Mouse (Mus musculus) right cerebral cortex, postnatal 4 days (tissue): ENCODE data around the gene 1700001C19Rik.

Experiments
- DNase-seq: peaks from one replicate; pipeline ENCODE4 v3.0.0-alpha.2; 2022

Gene 1700001C19Rik

DNA sequence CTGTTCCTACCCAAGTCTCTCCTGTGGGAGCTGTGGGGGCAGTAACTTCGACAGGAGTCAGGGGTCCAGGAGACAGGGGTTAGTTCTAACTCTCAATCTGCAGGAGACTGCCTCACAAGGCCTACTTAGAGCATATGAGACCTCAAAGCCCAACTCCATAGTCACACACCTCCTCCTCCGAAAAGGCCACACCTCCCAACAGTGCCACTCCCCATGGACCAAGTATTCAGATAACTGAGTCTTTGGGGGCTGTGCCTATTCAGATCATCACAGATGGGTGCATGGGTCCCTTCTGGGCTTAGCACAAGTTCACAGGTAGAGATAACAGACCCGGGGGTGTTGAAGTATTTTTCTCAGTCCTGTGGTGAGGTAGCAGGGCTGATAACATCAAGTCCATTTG, 24.5 kb upstream of the 1700001C19Rik start:
- DNase-seq: no peak

DNA sequence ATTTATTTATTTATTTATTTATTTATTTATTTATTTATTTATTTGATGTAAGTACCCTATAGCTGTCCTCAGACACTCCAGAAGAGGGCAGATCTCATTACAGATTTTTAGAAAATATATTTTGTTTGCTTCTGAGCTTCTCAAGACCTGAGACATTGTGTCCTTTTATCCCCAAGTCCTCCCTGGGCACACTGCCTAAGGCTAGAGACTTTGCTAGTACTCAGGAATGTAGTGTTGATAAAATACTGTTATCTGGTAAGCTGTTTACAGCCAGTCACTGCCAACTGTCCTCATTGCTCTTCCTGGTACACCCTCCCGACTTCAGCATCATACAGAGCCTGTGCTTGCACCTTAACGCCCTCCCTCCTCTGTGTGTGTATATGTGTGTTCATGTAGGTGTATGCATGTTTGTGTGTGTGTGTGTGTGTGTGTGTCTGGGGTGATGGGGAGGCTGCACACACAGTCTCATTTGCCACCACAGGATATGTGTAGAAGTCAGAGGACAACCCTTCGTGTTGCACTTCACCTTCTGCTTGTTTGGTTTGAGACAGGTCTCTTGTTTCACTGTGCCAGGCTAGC, 22.3 kb upstream of the 1700001C19Rik start:
- DNase-seq: no peak

DNA sequence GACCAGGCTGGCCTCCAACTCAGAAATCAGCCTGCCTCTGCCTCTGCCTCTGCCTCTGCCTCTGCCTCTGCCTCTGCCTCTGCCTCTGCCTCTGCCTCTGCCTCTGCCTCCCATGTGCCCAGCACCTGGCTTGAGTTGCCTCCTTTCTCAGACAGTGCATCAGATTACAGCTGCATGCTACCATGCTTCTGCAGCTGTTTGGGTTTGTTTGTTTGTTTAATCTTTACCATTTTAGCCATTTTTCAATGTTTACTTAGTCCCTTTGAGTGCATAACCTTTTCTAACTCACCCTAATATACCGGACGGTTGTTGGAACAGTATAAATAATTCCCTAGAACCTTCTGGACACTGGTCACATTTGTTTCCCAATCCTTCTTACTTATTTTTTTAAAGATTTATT, 21.8 kb upstream of the 1700001C19Rik start:
- DNase-seq: no peak

DNA sequence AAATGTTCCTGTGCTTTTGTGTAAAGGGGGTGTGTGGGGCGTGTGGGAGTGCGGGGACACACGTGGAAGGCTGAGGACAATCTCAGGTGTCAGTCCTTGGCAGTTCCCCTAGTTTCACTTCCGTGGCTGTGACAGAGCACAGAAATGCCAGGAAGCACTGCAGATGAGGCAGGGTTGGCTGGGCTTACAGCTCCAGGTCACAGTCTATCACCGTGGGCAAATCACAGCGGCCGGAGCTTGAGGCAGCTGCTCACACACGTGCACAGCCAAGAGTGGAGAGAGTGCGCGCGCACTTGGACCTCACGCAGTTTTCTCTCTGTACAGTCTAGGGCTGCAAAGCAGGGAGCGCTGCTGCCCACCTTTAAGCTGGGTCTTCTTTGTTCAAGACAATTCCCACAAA, 21.1 kb upstream of the 1700001C19Rik start:
- no peak for DNase-seq

DNA sequence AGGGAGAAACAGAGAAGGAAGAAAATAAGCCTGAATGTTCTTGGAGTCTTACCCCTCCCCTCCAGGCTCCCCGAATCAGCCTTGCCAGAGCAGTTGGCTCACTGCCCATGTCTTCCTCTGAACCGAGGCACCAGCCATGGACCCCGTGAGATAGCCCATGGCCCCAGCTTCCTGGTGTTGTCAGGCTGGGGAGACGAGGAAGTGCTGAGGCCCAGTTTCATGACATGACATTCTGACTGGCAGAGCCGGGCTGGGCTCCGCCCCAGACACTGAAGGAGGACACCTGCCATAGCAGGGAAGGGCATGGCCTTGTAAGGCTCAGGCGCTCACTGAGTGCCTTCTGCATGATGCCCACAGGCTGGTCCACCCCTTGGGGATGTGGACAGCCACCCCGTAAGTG, 17.5 kb upstream of the 1700001C19Rik start:
- no peak for DNase-seq

DNA sequence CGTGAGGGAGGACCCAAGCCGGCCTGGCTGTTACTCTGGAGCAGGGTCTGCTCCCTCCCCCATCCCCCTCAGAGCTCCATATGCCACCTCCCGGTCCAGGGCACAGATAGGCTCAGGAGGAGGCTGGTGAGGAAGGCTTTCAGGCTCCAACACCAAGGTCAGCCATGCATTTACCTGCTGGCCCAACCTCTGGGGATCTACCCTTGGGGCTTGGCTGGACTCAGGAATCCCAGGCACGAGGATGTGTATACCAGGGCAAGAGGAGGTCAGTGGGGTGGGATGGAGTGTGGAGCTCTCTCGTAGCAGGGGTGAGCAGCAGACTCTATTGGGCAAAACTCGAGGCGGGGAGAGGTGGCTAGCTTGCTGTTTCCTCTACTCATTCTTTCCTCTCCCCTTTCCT, 15.7 kb upstream of the 1700001C19Rik start:
- DNase-seq: no peak

DNA sequence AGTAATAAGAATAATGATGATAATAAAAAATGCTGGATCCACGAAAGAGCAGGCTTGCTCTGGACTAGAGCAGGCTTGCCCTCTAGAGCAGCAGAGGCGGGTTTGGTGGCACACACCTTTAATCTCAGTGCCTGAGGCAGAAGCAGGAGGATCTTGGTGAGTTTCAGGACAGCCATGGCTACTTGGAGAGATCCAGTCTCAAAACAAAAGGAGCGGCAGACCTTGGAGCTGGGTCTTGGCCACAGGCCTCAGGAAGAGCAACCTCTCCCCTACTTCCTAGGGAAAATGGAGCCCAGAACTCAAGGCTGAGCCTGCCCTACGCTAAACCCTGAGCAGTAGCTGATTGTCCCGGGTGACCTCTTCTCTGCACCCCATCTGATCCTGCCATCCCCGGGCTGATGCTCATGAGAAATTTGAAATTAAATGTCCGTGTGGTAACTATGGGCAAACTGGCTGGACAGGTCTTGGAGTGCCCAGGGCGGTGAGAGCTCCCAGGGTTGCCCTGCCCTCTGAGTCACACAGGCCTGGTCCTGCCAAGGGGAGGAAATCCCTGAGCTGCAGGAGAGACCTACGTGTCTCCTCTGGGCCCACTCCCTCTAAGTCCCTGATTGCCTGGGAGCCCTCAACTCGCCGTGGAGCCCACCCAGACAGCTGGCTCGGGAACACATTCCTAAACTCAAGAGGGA, 13.8 kb upstream of the 1700001C19Rik start:
- DNase-seq: no peak

DNA sequence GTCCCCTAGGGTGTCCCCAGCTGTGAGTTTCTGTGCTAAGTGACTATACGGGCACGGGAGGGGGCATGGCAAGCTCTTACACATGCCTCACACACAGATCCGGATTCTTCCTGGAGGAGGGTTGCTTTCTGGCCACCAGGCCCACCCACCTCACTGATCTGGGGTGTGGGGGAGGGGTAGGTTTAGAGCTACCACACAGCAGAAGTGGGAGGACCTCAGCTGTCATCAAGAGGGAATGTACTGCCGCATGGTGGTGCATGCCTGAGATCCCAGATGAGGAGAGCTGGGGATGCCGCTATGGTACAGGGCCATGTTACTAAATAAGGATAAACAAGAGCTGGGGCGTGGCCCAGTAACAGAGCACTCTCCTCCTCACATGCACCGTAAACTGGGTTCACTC, 13.1 kb upstream of the 1700001C19Rik start:
- no peak for DNase-seq

DNA sequence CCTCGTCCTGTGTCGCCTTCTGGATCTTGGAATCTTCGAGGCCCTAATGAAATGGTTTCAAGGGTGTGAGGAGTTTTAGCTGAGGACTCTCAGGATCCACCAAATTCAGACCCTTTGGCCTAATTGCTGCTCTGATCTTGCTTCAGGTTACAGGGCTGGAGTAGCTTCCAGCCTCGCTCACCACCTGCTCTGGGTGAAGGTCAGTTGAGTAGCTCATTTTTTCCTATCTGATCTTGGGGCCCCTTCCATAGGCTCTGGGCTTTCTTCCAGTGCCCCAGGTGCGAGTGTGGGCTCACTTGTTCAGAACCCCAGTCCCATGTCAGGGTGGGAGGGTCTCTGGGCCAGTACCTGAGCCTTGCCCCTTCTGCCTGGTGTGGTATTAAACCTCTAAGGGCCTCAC, 12.3 kb upstream of the 1700001C19Rik start:
- DNase-seq: no peak

DNA sequence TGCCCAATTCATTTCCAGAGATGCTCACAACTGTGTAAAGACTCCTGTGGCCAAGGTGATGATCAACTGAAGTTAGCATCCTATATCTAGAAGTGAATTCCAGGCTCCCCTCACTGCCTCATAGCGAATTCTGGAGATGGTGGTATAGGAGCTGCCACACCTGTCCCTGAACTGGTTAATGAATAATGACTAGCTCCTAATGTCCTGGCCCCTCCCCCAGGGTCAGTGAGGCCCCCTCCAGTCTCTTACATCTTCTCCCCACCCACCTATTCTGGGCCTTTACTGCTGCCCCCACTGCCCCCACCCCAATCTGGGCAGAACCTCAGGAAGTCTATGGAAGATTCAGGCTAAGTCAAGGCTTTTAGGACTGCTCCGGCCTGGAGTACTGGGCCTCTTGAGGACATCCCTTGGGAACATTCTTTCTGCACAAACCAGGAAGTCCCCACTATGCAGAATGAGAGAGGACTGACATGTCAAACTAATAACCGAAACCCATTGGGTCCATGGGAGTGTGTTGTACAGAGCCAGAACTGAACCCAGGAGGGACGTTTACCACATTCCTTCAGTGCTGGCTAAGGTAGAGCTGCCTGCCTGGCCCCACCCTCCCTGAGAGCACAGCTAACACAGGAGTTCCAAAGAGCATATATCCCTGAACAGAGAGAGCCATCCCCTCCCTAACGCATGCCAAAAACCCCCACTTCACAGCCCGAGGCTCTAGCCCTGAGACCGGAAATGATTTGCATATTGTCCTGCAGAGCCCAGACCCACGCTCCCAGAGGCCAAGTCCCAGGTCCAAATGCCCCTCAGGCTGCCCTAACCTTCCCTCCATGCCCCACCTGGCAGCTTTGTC, 11.6 kb upstream of the 1700001C19Rik start:
- no peak for DNase-seq

DNA sequence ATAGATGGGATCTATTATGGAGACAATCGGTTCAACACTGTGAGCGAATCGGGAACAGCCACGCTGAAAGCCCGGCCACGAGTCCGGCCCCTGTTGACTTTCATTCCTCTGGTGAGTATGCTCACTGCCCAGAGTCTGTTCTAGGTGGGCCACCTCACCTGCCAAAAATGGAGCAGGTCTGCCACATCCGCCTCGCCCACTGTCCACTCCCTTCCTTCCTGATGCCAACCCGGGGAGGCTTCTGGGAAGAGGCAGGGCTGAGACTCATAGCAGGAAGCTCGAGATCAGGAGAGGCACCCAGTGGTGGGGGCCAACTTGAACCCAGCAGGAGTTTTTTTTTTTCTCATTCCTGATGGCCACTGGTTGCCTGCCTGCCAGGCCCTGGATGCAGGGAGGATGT, 9.4 kb upstream of the 1700001C19Rik start:
- DNase-seq: no peak

DNA sequence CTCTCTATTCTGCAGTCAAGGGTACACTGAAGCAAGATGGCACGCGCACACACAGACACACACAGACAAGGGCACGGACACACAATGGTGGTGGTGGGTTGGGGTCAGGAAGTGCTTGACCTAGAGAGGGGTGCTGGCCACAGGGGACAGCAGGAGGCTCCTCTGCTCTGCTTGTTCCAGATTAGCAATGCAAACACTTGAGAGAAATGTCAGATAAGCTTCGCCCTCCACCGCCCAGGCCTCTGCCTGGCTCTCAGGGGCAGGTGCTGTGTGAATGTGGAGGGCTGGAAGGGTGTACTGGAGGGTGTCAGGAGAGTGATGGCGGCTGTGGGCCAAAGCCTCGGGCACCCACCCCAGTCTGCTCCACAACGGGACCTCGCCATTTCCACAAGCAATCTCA, 8.8 kb upstream of the 1700001C19Rik start:
- no peak for DNase-seq

DNA sequence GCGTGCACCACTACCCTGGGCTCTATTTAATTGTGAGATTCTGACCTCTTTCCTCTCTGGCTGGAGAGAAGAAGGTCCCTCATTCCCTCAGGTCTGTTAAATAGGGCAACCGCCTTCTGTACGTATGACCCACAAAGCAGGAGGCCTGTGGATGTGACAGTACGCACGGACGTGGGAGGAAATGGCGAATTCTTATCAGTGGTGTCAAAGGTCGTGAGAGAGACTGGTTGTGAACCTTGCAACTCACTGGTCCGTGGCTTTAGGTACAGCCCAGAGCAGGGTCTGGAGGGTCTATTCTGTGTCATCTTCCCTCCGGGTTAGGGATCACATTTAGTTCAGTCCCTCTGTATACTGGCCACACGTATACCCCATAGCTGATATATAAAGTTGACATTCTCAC, 8.3 kb upstream of the 1700001C19Rik start:
- DNase-seq: no peak

DNA sequence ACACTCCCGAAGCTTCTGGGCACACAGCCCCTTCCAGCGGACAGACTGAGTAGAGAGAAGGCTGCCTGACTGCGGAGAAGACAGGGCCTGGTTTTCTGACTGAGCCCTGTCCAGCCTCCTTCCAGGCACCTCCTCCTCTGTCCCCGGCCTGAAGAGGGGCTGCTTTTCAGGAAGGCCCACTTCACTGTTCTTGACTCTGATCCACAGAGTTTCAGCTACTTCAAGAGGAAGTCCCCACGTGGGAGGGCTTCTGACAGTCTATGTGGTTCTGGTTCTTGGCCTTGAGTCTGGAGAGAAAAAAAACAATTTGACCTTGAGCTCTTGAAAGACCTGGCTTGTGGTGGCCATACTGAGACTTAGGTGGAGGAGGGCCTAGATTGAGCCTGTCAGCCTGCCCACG, 6.9 kb upstream of the 1700001C19Rik start:
- no peak for DNase-seq

DNA sequence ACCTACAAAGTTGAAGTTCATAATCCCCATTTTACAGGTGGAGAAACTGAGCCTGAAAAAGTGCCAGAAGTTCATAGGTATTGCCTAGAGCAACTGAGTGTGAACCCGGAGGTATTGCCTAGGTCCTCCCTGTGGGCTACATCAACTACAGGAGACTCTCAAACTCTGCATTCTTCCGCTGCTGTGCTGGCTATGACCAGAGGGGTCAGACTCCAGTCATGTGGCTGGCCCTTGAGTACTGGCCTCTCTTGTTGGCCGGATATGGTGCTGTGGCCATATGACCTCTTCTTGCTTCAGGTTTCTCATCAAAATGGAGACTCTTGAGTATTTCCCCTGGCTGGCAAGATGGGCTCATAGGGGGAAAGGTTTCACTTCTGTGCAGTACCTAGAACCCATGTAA, 5.1 kb upstream of the 1700001C19Rik start:
- DNase-seq: no peak

DNA sequence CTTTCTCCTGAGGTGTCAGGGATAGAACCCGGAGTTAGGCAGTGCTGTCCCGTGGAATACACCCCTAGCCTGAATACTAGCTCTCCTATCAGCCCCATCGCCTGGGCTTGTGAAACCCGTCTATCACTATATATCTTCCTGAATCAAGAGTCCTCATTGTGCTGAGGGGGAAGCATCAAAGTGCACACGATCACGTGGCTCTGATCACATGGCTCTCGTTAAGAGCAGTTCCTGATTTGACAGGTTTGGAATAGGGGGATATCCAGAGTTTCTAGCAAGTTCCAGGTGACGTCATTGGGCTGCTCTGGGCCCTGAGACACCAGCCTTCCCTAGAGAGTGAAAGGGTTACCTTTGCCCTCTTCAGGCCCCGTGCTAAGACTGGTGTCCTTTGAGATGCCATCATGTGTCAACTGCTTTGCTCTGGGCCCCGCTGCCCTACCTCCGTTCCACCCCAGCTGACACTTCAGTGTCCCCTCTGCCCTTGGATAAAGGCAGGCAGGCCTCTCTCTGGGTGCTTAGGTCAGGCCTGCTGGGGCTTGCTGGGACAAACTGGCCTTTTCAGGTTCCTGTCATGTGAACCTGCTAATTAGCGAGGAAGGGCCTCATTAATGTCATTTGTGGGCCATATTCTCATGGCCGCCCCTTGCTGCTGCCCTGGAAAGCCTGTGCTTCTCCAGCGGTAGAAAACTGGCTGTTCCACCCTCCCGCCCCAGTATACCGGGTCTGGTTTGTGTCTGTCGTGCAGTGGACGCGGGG, 4.3 kb upstream of the 1700001C19Rik start:
- DNase-seq: no peak

DNA sequence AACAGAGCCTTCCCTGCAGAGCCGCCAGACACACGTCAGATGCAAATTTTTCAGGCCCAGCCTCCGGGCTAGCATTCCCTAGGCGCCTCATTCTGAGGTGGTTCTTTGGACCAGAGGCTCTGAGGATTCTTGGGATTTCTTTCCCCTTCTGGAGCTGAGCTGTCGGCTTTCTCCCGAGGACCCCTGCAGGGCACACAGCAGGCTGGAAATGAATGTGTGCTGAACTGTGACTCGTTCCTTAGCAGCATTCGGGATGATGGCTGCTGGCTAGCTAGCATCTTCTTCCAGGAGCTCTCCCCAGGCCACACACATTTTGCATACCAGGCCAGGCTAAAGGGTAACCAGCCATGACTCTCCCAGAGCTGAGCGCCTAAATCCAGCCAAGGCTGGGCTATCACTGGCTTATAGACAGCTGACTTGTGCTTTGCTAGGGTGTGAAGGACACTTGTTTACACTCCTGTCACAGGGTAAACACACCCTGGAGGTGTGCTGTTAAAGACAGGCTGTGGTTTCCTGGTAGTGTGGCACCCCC, 3.2 kb upstream of the 1700001C19Rik start:
- DNase-seq: no peak

DNA sequence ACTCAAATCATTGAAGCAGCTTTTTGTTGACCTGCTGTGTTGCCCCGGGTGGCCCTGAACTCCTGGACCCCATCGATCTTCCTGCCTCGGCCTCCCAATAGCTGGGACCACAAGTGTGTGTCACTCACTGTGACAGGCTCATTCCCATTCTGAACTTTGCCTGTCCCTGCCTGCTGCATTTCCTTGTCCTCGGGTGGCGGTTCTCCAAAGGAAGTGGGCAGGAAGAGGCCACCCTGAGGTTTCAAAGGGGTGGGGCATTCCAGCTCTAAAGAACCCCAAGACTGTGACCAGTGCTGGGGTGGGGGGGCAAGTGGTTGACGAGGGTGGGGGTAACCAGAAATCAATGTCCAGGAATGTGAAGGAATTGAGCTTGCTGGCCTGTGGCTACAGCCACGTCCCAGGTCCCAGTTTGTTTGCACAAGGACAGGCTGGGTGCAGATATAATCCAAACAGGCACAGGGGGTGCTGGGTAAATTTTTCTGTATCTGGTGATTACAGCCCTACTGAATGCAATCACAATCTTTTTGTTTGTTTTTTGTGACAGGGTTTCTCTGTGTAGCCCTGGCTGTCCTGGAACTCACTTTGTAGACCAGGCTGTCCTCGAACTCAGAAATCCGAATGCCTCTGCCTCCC, 2.3 kb upstream of the 1700001C19Rik start:
- DNase-seq: no peak

DNA sequence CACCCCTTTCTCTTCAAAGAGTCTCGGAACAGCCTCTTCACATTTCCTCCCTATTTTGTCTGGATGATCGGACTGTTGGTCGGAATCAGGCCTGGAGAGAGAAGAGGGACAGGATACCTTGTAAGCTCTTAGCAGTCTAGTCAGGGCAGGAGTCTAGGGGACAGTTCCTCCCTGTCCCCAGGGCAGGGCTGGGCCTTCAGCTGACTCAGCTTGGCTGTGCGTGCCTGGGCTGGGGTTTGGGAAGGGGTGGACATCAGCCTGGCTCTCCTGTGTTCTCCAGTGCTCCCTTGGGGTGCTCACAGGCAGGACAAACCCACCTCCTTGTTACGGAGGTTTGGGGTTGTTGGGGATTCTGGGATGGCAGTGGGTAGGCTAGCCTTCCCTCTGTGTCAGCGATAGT, 1.4 kb upstream of the 1700001C19Rik start:
- DNase-seq: no peak

DNA sequence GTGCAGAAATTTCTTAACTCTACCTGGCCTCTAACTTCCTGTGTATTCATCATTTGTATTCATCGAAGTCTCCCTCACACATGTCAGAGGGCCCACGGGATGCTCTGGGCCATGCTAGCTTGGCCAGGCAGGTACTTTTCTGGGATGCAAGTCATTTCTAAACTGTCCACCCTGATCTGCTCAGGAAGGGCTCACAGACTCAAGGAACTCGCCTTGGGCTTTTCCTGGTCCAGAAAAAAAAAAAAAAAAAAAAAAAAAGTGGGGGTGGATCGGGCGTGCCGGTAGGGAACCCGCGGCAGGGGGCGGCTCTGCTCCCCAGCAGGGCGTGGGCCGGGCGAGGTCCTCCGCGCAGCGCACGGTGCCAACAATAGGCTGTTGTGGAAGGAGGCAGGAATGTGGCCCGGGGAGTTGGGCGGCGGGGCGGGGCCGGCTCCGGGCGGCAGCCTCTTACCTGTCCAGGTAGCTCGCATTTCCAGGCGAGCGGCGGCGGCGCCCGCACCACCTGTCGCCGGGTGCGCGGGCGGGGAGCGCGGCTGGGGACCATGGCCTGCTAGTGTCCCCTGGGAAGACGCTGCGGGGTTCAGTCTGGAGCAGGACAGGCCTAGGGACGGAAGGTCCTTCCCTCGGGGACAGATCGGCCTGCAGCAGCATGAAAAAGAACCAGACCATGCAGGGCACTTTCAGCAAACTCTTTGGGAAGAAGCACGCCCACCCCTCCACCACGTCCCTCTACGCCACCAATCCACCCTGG, 845 bp downstream of the 1700001C19Rik start, which contains the start of gene AI661453:
Gene AI661453 (plus strand): TSS at position 460 of the 751 bp plus-strand sequence.
- no peak for DNase-seq

DNA sequence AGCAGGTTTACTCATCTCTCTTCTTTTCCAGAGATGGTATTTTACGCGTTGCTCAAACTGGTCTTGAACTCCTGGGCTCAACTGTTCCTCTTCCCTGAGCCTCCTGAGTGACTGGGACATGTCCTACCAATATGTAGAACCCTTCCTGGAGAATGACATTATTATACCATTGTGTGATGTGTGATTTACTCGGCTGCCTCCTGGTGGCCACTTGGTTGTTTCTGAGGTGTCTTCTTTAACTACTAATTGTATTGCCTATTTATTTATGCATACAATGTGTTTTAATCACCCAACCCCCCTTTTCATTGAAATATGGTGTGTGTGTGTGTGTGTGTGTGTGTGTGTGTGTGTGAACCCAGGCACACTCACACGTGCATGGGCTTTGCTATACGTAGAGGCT, 6.4 kb downstream of the 1700001C19Rik start:
- no peak for DNase-seq

DNA sequence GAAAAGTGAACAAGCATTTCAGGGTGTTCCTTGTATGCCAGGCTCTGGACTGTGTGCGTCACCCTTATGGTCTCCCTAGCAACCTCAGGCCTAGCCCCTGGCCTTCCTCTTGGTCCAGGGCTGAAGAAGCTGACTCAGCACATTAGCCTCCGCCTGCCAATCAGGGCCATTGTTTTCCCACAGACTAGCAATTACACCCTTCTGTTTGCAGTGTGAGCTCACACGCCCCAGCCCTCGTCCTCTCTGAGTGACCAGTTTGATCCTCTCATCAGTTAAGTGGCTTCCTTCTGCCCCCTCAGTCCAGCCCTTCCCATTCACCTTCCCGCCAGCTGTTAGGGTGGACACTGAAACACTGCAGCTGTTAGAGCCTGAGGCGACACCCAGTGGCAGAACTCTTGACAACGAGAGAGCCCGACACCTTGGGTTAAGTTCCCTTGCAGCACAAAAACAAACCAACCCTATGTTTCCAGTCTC, 8.3 kb downstream of the 1700001C19Rik start:
- no peak for DNase-seq
